Mouse (Mus musculus): ENCODE results near the gene Myo1c. TPM values are rescaled to one million over a fixed set of nuclear protein-coding genes. Genes with fewer than 3 reads are reported as not detected.
A peak's percentile ranks its signal among the peaks of the same experiment; 100 is the strongest.

Myo1c gene
- polyA plus RNA-seq (2015; fragmentation: Nextera tagmentation; extraction: Ambion mirVana) = 72.4 and 83.8 TPM in 2 replicates

- Histone ChIP-seq H3K4me3 (ENCODE audit: low read length) (peak within 1 kb of the TSS; percentile 87), H3K27me3 (ENCODE audit: control insufficient read depth, insufficient read depth, low read length) (no peaks in the 10 kb centered on the region), H3K36me3 (ENCODE audit: control insufficient read depth, insufficient read depth) (no peaks in the 10 kb centered on the region), H3K4me1 (ENCODE audit: control insufficient read depth, insufficient read depth, low read length) (peaks cover 52% of the 10 kb centered on the region), H3K9me3 (replicated peaks; ENCODE audit: control insufficient read depth, low read length) (no peaks in the 10 kb centered on the region), H3K9ac (ENCODE audit: low read length) (peak within 1 kb of the TSS; percentile 95), H3K27ac (ENCODE audit: low read length) (peak within 1 kb of the TSS; percentile 97), H3K4me2 (ENCODE audit: low read depth, low read length) (peak within 1 kb of the TSS; percentile 80)
- ATAC-seq (replicated peaks; ENCODE audit: extremely low read depth, insufficient read depth, low FRiP score) = no peak
- 72% methylated on average over 7 of the region's 7 CpGs for WGBS
Observed at GRCm38 (mm10) chr11:75650311-75650710, at the start of gene Myo1c. TSS of gene Myo1c (plus strand) at chr11:75650504.

DNA sequence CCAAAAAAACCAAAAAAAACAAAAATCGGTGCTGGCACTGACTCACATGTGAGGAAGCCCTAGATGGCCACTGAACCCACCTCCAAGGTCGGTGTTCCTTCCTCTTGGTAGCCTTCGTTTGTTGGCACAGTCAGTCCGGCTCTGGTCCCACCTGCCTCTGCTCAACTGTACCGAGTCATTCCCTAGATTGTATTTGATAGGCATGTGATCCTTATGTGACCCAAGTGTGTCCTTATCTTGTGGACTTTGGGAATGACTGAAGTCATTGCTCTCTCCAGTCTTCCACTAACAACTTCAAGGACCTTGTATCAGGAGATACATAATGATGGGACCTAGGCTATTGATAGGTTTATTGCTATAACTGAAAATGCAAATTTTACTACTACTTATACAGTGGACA, 45.5 kb upstream of the Myo1c start:
- no peak overlapping the region for H3K4me3 ChIP-seq (ENCODE audit: low read length)
- H3K27ac ChIP-seq (ENCODE audit: low read length) = no peak overlapping the region
- H3K9ac ChIP-seq (ENCODE audit: low read length) = no peak overlapping the region
- no peaks in the 10 kb centered on the region for H3K4me1 ChIP-seq (ENCODE audit: control insufficient read depth, insufficient read depth, low read length)
- peaks cover 40% of the 10 kb centered on the region for H3K36me3 ChIP-seq (ENCODE audit: control insufficient read depth, insufficient read depth)
- 71% methylated on average over 5 of the region's 5 CpGs for WGBS
- no peak overlapping the region for H3K4me2 ChIP-seq (ENCODE audit: low read depth, low read length)
- H3K27me3 ChIP-seq (ENCODE audit: control insufficient read depth, insufficient read depth, low read length) = no peaks in the 10 kb centered on the region
- ATAC-seq (replicated peaks; ENCODE audit: extremely low read depth, insufficient read depth, low FRiP score) = no peak
- H3K9me3 ChIP-seq (replicated peaks; ENCODE audit: control insufficient read depth, low read length) = no peaks in the 10 kb centered on the region

DNA sequence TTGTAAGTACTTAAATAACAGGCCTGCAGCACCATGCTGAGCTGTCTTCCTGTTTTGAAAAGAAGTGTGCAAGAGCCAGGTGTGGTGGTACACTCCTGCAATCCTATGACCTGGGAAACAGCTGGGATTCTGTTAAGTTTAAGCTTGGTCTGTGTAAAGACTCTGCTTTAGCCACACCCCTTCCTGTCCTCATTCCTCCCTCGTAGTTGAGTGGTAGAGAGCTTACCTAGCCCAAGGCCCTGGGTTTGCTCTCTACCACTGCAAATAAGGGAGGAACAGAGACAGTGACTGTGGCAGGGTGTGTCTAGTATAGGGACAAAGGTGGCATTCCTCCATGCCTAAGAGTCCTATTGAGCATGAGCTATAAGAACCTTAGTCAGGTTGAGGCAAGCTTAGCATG, 45.0 kb upstream of the Myo1c start:
- H3K27ac ChIP-seq (ENCODE audit: low read length) = no peak overlapping the region
- no peaks in the 10 kb centered on the region for H3K4me1 ChIP-seq (ENCODE audit: control insufficient read depth, insufficient read depth, low read length)
- H3K4me3 ChIP-seq (ENCODE audit: low read length) = no peak overlapping the region
- H3K9me3 ChIP-seq (replicated peaks; ENCODE audit: control insufficient read depth, low read length) = no peaks in the 10 kb centered on the region
- H3K9ac ChIP-seq (ENCODE audit: low read length) = no peak overlapping the region
- H3K36me3 ChIP-seq (ENCODE audit: control insufficient read depth, insufficient read depth) = peaks cover 41% of the 10 kb centered on the region
- H3K27me3 ChIP-seq (ENCODE audit: control insufficient read depth, insufficient read depth, low read length) = no peaks in the 10 kb centered on the region
- no peak overlapping the region for H3K4me2 ChIP-seq (ENCODE audit: low read depth, low read length)
- whole genome bisulfite sequencing = 27% methylated on average over 1 of the region's 1 CpGs
- no peak for ATAC-seq (replicated peaks; ENCODE audit: extremely low read depth, insufficient read depth, low FRiP score)

DNA sequence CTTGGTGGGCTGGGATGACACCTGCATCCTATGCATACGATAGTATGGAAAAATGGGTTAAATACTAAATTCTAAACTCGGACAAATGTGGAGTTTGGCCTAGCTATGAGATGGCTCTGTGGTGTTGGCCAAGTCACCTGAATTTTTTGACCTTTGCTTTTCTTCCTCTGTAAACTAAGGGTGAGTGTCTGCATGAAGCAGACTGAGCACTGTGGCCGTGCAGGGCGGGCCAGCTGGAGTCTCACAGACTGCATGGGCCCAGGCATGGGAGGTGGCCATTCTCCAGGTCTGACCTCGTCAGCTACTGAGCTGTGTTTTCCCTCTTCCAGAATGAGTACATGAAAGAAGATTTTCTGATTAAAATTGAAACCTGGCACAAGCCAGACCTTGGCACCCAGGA, 41.5 kb upstream of the Myo1c start:
- Histone ChIP-seq H3K9ac (ENCODE audit: low read length) (no peak overlapping the region), H3K4me2 (ENCODE audit: low read depth, low read length) (no peak overlapping the region), H3K4me3 (ENCODE audit: low read length) (no peak overlapping the region), H3K27me3 (ENCODE audit: control insufficient read depth, insufficient read depth, low read length) (no peaks in the 10 kb centered on the region), H3K4me1 (ENCODE audit: control insufficient read depth, insufficient read depth, low read length) (no peaks in the 10 kb centered on the region), H3K9me3 (replicated peaks; ENCODE audit: control insufficient read depth, low read length) (no peaks in the 10 kb centered on the region), H3K27ac (ENCODE audit: low read length) (no peak overlapping the region), H3K36me3 (ENCODE audit: control insufficient read depth, insufficient read depth) (peaks cover 34% of the 10 kb centered on the region)
- 90% methylated on average over 5 of the region's 5 CpGs for WGBS
- ATAC-seq (replicated peaks; ENCODE audit: extremely low read depth, insufficient read depth, low FRiP score) = no peak

GRCm38 (mm10) chr11:75610021-75610420, 40.3 kb upstream of the Myo1c start:
- 71% methylated on average over 2 of the region's 2 CpGs for WGBS
- no peak overlapping the region for H3K4me2 ChIP-seq (ENCODE audit: low read depth, low read length)
- no peak for ATAC-seq (replicated peaks; ENCODE audit: extremely low read depth, insufficient read depth, low FRiP score)
- H3K27me3 ChIP-seq (ENCODE audit: control insufficient read depth, insufficient read depth, low read length) = no peaks in the 10 kb centered on the region
- H3K9ac ChIP-seq (ENCODE audit: low read length) = no peak overlapping the region
- no peaks in the 10 kb centered on the region for H3K9me3 ChIP-seq (replicated peaks; ENCODE audit: control insufficient read depth, low read length)
- H3K27ac ChIP-seq (ENCODE audit: low read length) = no peak overlapping the region
- peaks cover 38% of the 10 kb centered on the region for H3K36me3 ChIP-seq (ENCODE audit: control insufficient read depth, insufficient read depth)
- no peaks in the 10 kb centered on the region for H3K4me1 ChIP-seq (ENCODE audit: control insufficient read depth, insufficient read depth, low read length)
- no peak overlapping the region for H3K4me3 ChIP-seq (ENCODE audit: low read length)

DNA sequence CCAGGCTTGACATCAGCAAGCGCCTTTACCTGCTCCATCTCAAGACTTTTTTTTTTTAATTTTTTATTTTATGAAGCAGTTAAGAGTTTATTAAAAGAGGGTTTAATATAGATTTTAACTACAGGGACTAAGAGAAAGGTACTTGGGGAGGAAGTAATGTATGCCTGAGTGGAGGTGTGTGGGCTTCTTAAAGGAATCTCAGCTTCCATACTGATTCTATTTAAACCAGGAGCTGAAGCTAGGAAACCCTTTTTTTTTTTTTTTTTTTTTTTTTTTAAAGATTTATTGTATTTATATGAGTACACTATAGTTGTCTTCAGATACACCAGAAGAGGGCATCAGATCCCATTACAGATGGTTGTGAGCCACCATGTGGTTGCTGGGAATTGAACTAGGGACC, 35.5 kb upstream of the Myo1c start:
- Histone ChIP-seq H3K9me3 (replicated peaks; ENCODE audit: control insufficient read depth, low read length) (no peaks in the 10 kb centered on the region), H3K4me2 (ENCODE audit: low read depth, low read length) (no peak overlapping the region), H3K36me3 (ENCODE audit: control insufficient read depth, insufficient read depth) (peaks cover 46% of the 10 kb centered on the region), H3K4me3 (ENCODE audit: low read length) (no peak overlapping the region), H3K27me3 (ENCODE audit: control insufficient read depth, insufficient read depth, low read length) (no peaks in the 10 kb centered on the region), H3K4me1 (ENCODE audit: control insufficient read depth, insufficient read depth, low read length) (peaks cover 2% of the 10 kb centered on the region), H3K27ac (ENCODE audit: low read length) (no peak overlapping the region), H3K9ac (ENCODE audit: low read length) (no peak overlapping the region)
- 100% methylated on average over 1 of the region's 1 CpGs for WGBS
- ATAC-seq (replicated peaks; ENCODE audit: extremely low read depth, insufficient read depth, low FRiP score) = no peak

GRCm38 (mm10) chr11:75615556-75615955, 34.7 kb upstream of the Myo1c start:
- ATAC-seq (replicated peaks; ENCODE audit: extremely low read depth, insufficient read depth, low FRiP score) = no peak
- H3K27ac ChIP-seq (ENCODE audit: low read length) = no peak overlapping the region
- peaks cover 8% of the 10 kb centered on the region for H3K4me1 ChIP-seq (ENCODE audit: control insufficient read depth, insufficient read depth, low read length)
- no peak overlapping the region for H3K4me2 ChIP-seq (ENCODE audit: low read depth, low read length)
- WGBS = 89% methylated on average over 2 of the region's 2 CpGs
- no peaks in the 10 kb centered on the region for H3K9me3 ChIP-seq (replicated peaks; ENCODE audit: control insufficient read depth, low read length)
- H3K36me3 ChIP-seq (ENCODE audit: control insufficient read depth, insufficient read depth) = peaks cover 40% of the 10 kb centered on the region
- no peaks in the 10 kb centered on the region for H3K27me3 ChIP-seq (ENCODE audit: control insufficient read depth, insufficient read depth, low read length)
- H3K4me3 ChIP-seq (ENCODE audit: low read length) = no peak overlapping the region
- H3K9ac ChIP-seq (ENCODE audit: low read length) = no peak overlapping the region

DNA sequence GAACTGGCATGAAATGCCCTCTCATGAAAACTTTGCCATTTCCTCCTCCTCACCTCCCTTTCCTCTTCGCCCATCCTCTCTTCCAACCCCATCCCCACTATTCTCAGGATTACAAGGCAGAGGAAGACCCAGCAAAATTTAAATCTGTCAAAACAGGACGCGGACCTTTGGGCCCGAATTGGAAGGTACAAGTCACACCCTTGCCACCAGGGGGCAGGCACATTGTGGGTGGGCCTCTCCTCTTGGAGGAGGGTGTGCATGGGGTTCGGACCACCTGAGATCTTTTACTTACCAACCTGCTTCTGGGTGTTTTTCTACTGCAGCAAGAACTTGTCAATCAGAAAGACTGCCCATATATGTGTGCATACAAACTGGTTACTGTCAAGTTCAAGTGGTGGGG, 31.2 kb upstream of the Myo1c start:
- Histone ChIP-seq H3K36me3 (ENCODE audit: control insufficient read depth, insufficient read depth) (peaks cover 27% of the 10 kb centered on the region), H3K4me3 (ENCODE audit: low read length) (no peak overlapping the region), H3K4me2 (ENCODE audit: low read depth, low read length) (no peak overlapping the region), H3K9ac (ENCODE audit: low read length) (no peak overlapping the region), H3K4me1 (ENCODE audit: control insufficient read depth, insufficient read depth, low read length) (peaks cover 39% of the 10 kb centered on the region), H3K9me3 (replicated peaks; ENCODE audit: control insufficient read depth, low read length) (no peaks in the 10 kb centered on the region), H3K27ac (ENCODE audit: low read length) (peak overlapping the region; percentile 89), H3K27me3 (ENCODE audit: control insufficient read depth, insufficient read depth, low read length) (no peaks in the 10 kb centered on the region)
- no peak for ATAC-seq (replicated peaks; ENCODE audit: extremely low read depth, insufficient read depth, low FRiP score)
- 83% methylated on average over 5 of the region's 5 CpGs for WGBS

GRCm38 (mm10) chr11:75620136-75620780, 30.0 kb upstream of the Myo1c start:
- WGBS = 64% methylated on average over 12 of the region's 12 CpGs
- peak; percentile 68 for ATAC-seq (replicated peaks; ENCODE audit: extremely low read depth, insufficient read depth, low FRiP score)
- Histone ChIP-seq H3K9ac (ENCODE audit: low read length) (peak overlapping the region; percentile 45), H3K9me3 (replicated peaks; ENCODE audit: control insufficient read depth, low read length) (no peaks in the 10 kb centered on the region), H3K36me3 (ENCODE audit: control insufficient read depth, insufficient read depth) (peaks cover 21% of the 10 kb centered on the region), H3K4me3 (ENCODE audit: low read length) (no peak overlapping the region), H3K27me3 (ENCODE audit: control insufficient read depth, insufficient read depth, low read length) (no peaks in the 10 kb centered on the region), H3K4me1 (ENCODE audit: control insufficient read depth, insufficient read depth, low read length) (peaks cover 49% of the 10 kb centered on the region), H3K4me2 (ENCODE audit: low read depth, low read length) (no peak overlapping the region), H3K27ac (ENCODE audit: low read length) (peak overlapping the region; percentile 89)
